Mouse (Mus musculus) limb, embryonic 11.5 days (tissue): Measurements from ENCODE around the gene Ppp4r1. TPM values are rescaled to one million over a fixed set of nuclear protein-coding genes. Genes with fewer than 3 reads are reported as not detected.

Experiments
- ATAC-seq: fragments of 200-750 bp; cut with Nextera tagmentation; 2 replicates; pipeline ENCODE4 v1.8.0; 2017; ENCODE audit warnings: low read depth; ENCODE audit not compliant: insufficient number of reproducible peaks, low FRiP score, low TSS enrichment
- DNase-seq: peaks from one replicate; pipeline ENCODE4 v3.0.0-alpha.2; 2015; ENCODE audit warnings: low spot score
- H3K27ac ChIP-seq: fragments of 300-500 bp; sonication (generic); replicated peaks from 2 replicates; pipeline ENCODE4 v1.5.1; 2014; ENCODE audit warnings: low read depth, mild to moderate bottlenecking, low read length
- H3K27me3 ChIP-seq: fragments of 300-500 bp; sonication (generic); 2 replicates; pipeline ENCODE4 v1.6.1; 2014; ENCODE audit warnings: mild to moderate bottlenecking, low read length, mixed read lengths; ENCODE audit not compliant: control insufficient read depth, insufficient read depth
- H3K36me3 ChIP-seq: fragments of 300-500 bp; sonication (generic); 2 replicates; pipeline ENCODE4 v1.6.1; 2014; ENCODE audit warnings: mild to moderate bottlenecking, low read length, moderate library complexity, mixed read lengths; ENCODE audit not compliant: control insufficient read depth, insufficient read depth
- H3K4me1 ChIP-seq: fragments of 300-500 bp; sonication (generic); 2 replicates; pipeline ENCODE4 v1.6.1; 2014; ENCODE audit warnings: low read length, mixed read lengths; ENCODE audit not compliant: control insufficient read depth, insufficient read depth
- H3K4me2 ChIP-seq: fragments of 300-500 bp; sonication (generic); 2 replicates; pipeline ENCODE4 v1.6.1; 2014; ENCODE audit warnings: low read depth, mild to moderate bottlenecking, moderate library complexity; ENCODE audit not compliant: severe bottlenecking
- H3K4me3 ChIP-seq: fragments of 300-500 bp; sonication (generic); 2 replicates; pipeline ENCODE4 v1.5.1; 2014; ENCODE audit warnings: low read depth, low read length
- H3K9ac ChIP-seq: fragments of 300-500 bp; sonication (generic); 2 replicates; pipeline ENCODE4 v1.6.1; 2014; ENCODE audit warnings: mild to moderate bottlenecking, low read length
- H3K9me3 ChIP-seq: fragments of 300-500 bp; sonication (generic); 2 replicates; pipeline ENCODE4 v1.6.1; 2016; ENCODE audit warnings: low read length; ENCODE audit not compliant: control insufficient read depth
- WGBS: fragments of 180-500 bp; shearing (Covaris S2); extraction: QIAGEN DNeasy Blood & Tissue Kit; methylation state at CpG from one replicate; pipeline ENCODE4 v1.1.7; 2014; 5-methylcytosine and 5-hydroxymethylcytosine counted together
- polyA plus RNA-seq: library from polyadenylated mRNA; unstranded; fragments of >200 nt; fragmentation: Nextera tagmentation; extraction: Ambion mirVana; gene quantifications from 2 replicates; pipeline ENCODE4 v1.2.1, GENCODE M21; 2014

The Ppp4r1 gene
- polyA plus RNA-seq, 1 experiment from 2014 or later: 62.4 TPM

DNA sequence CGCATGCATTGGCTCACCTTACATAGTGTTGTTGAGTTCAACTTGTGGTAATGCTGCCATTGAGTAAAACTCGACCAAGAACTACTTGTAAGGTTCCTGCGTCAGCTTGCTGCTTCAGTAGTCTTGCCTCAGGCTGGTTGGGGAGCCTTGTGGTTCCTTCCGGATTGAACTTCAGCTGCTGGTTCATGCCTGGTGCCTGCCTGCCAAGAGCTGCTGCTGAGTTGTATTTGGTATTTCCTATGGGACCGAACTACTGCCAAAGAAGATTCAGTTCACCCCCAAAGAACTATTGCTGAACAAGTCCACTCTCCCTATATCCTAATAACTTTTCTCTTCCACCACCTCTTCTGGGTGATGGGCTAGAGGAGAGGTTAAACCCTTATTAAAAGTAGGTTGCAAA, 107.1 kb downstream of the Ppp4r1 start:
- Histone ChIP-seq H3K27me3 (no peaks in the 10 kb centered on the region), H3K4me1 (0 out of 2 replicates have a peak, but pooled peaks cover 3% of the 10 kb centered on the region), H3K4me2 (no peak overlapping the region), H3K4me3 (no peak overlapping the region), H3K27ac (no peak overlapping the region), H3K36me3 (no peaks in the 10 kb centered on the region), H3K9ac (no peak overlapping the region), H3K9me3 (no peaks in the 10 kb centered on the region)
- WGBS: 81% methylated on average over 5 of the region's 5 CpGs
- no peak for ATAC-seq
- DNase-seq: no peak

Other genes starting within 250 kb of the Ppp4r1 start
- gene Tmem232, start 241.8 kb upstream of the Ppp4r1 start, polyA plus RNA-seq: 0.05 TPM in 1 of 2 replicates, not detected in the other
- 189 and 192 TPM in 2 replicates for gene Vapa, start 169.0 kb upstream of the Ppp4r1 start, polyA plus RNA-seq
- gene Txndc2, start 140.4 kb upstream of the Ppp4r1 start, polyA plus RNA-seq: not detected in 2 replicates
- gene Rab31, start 9.8 kb upstream of the Ppp4r1 start, polyA plus RNA-seq: 53.2 and 56.0 TPM in 2 replicates
- 52.6 and 55.2 TPM in 2 replicates for gene Ralbp1, start 103.2 kb downstream of the Ppp4r1 start, polyA plus RNA-seq
- gene Twsg1, start 168.7 kb downstream of the Ppp4r1 start, polyA plus RNA-seq: 134 and 137 TPM in 2 replicates